Mouse (Mus musculus): ENCODE measurements around the gene Avpr2. TPM values are rescaled to one million over a fixed set of nuclear protein-coding genes. Genes with fewer than 3 reads are reported as not detected.

Avpr2 gene
- polyA plus RNA-seq, 1 experiment, result not detected

DNA sequence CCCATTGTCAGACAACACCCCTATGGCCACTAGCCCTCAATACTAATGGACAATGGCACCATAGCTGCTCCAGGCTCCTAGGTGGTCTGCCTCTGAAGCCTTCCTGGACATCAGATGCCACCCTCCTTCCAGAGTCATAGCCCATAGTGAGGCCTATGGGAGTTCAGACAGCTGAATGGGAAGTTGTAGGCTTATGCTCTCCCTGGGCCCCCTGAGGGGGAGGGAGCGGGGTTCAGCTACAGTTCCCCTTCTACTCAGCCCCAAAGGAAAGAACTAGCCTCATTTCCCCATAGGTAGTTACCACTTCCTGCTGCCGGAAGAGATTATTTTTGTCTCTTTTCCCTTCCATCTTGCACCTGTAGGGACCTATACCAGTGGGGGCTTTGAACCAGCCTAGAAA is 19.7 kb downstream of the Avpr2 start:
- Histone ChIP-seq H3K4me3 (ENCODE audit: insufficient read depth, low read length) (no peak overlapping the region), H3K4me1 (ENCODE audit: control insufficient read depth, insufficient read depth, low read length) (no peaks in the 10 kb centered on the region), H3K27ac (ENCODE audit: insufficient read depth, low read length) (no peak overlapping the region)
- TF ChIP-seq CTCF (IDR thresholded peaks at IDR 0.05; ENCODE audit: borderline replicate concordance, insufficient read depth, low read length) (no peak), POLR2A (IDR thresholded peaks at IDR 0.05; ENCODE audit: low read depth, low read length) (no peak)

DNA sequence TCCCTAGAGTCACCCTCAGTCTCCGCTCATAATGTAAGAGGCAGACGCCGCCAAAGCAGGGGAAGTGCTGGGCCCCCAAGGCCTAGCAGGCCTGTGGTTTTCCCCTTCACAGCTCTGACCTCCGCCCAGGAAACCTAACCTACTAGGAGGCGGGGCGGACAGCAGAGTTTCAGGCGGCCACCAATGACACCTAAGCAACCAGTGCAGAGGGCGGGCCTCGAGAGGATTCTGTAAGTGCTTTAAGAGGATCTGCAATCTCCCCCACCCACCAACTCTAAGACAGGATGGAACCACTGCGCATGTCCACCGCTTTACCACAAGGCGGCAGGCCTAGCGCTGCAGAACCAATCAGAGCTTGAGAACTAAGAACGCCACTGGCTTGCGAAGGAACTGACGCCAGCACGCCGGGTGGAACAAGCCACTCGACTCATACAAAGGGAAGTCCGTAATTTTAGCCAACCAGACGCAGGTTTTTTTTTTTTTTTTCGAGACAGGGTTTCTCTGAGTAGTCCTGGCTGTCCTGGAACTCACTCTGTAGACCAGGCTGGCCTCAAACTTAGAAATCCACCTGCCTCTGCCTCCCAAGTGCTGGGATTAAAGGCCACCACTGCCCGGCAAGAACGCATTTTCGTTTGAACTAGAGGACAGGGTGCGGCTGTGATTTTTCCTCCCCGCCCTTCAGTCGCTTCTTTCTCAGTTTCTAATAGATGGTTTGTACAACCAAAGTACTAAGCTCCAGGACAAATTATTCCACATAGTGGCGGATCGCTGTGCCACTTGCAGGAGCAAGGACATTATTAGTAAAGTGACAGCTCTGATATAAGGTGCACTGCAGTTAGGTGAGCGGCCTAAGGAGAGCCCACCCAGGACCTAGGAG is 23.2 kb downstream of the Avpr2 start:
- TF ChIP-seq POLR2A (IDR thresholded peaks at IDR 0.05; ENCODE audit: low read depth, low read length) (peak; percentile 63), CTCF (IDR thresholded peaks at IDR 0.05; ENCODE audit: borderline replicate concordance, insufficient read depth, low read length) (no peak)
- H3K4me3 ChIP-seq (ENCODE audit: insufficient read depth, low read length), result no peak overlapping the region; the same call in 1 of the 2 replicates
- no peaks in the 10 kb centered on the region for H3K4me1 ChIP-seq (ENCODE audit: control insufficient read depth, insufficient read depth, low read length)
- peak overlapping the region; percentile 45; the same call in 1 of the 2 replicates for H3K27ac ChIP-seq (ENCODE audit: insufficient read depth, low read length)

DNA sequence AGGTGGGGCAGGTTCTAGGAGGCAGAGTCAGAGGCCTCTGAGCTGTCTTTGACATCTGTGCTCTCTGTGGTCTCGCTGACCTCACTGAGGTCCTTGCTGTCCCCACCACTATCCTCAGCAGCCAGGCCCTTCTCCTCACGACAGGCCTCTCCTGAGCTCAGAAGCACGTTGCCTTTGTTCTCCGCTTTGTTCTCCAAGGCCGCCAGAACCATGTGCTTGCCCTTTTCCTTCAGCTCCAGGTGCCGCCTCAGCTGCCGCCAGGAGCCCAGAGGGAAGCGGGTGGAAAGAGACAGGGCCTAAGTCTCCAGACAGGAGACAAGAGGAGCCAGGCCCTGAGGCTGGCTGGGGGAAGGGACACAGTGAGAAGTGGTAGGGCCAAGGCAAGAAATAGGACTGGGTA is 25.0 kb downstream of the Avpr2 start:
- no peaks in the 10 kb centered on the region for H3K4me1 ChIP-seq (ENCODE audit: control insufficient read depth, insufficient read depth, low read length)
- TF ChIP-seq CTCF (IDR thresholded peaks at IDR 0.05; ENCODE audit: borderline replicate concordance, insufficient read depth, low read length) (no peak), POLR2A (IDR thresholded peaks at IDR 0.05; ENCODE audit: low read depth, low read length) (no peak)
- no peak overlapping the region for H3K4me3 ChIP-seq (ENCODE audit: insufficient read depth, low read length)

DNA sequence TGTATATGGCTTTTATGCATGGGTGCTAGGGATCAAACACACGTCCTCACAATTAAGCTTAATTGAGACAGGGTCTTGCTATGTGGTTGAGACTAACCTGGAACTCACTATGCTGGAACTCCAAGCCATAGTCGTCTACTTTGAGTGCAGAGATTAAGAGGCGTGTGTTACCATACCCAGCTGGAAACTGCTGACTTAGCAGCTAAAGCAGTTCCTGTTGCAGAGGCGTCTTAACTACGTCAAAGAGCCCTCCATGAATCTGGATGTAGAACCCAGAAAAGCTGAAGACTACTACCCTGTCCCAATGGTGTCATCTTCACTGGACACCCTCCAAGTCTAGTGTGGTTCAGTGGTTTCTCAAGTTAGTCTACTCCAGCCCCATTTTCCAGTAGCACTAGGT is 26.7 kb downstream of the Avpr2 start:
- Histone ChIP-seq H3K4me1 (ENCODE audit: control insufficient read depth, insufficient read depth, low read length) (no peaks in the 10 kb centered on the region), H3K27ac (ENCODE audit: insufficient read depth, low read length) (no peak overlapping the region), H3K4me3 (ENCODE audit: insufficient read depth, low read length) (no peak overlapping the region)
- no peak for TF ChIP-seq POLR2A (IDR thresholded peaks at IDR 0.05; ENCODE audit: low read depth, low read length)
- no peak for TF ChIP-seq CTCF (IDR thresholded peaks at IDR 0.05; ENCODE audit: borderline replicate concordance, insufficient read depth, low read length)

More for the DNA sequence above, 25.0 kb downstream of the Avpr2 start:
- no peak overlapping the region for H3K27ac ChIP-seq (ENCODE audit: insufficient read depth, low read length)

DNA sequence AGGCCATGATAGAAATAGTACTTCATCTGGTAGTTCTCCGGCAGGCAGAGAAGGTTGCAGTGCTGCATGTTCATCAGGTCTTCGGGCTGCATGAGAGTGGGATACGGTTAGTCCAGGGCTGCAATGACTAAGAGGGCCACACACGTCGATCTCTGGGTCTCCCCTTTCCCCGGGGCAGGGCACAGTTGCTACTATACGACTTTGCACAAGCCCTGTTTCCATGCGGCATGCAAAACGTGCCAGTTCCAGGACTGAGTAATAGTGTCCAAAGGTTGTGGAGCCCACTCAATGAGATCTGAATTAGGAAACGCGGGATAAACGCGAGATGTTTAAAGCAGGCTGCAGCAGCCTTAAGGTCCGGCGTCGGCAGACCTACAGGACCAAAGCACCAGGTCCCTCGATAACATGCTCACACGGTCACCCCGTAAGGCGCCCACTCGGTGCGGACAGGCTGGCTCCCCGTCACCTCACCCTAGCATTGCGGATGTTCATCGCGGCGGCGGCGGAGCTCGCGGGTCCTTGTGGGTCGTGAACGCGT is 29.5 kb downstream of the Avpr2 start:
- Histone ChIP-seq H3K4me3 (ENCODE audit: insufficient read depth, low read length) (peak overlapping the region; percentile 91), H3K4me1 (ENCODE audit: control insufficient read depth, insufficient read depth, low read length) (no peaks in the 10 kb centered on the region), H3K27ac (ENCODE audit: insufficient read depth, low read length) (peak overlapping the region; percentile 53)
- TF ChIP-seq CTCF (IDR thresholded peaks at IDR 0.05; ENCODE audit: borderline replicate concordance, insufficient read depth, low read length), result no peak
- TF ChIP-seq POLR2A (IDR thresholded peaks at IDR 0.05; ENCODE audit: low read depth, low read length), result no peak

DNA sequence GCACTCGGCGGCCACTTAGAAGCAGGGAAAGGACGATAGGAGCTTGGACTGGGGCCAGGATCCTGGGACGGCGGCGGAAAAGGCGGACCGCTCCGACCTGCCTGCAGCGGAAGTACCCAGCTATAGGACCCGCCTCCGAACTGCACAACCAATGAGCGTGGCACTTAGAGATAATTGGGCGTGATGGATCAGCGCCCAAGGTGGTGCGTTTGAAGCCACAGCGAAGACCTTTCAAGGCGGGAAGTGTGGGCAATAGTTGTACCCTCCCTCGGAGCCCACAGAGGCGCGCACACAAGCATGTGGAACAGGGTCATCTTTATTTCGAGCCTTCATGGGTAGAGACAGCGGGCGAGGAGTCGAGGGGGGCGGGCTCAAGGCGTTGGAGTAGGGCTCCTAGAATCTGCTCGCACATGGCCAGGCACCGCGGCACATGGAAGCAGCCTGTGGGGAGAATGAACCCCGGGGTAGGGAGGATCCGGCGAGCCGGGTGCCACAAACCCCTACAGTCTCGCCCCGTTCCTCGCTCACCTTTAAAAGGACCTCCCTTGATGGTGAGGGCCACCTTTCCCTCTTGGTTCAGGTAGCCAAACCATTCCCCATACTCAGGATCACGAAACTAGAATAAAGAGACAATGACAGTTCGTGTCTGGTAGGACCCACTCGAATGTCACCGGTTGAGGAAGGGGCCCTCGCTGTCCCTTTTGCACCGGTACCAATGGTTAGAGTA is 30.1 kb downstream of the Avpr2 start, which contains the start of the genes Arhgap4 and Naa10:
TSS of gene Arhgap4 (minus strand) at position 48 of the 727 bp plus-strand sequence.
TSS of gene Naa10 (minus strand) at position 122 of the 727 bp plus-strand sequence.
- Histone ChIP-seq H3K27ac (ENCODE audit: insufficient read depth, low read length) (peak within 1 kb of the TSS; percentile 53), H3K4me3 (ENCODE audit: insufficient read depth, low read length) (peak within 1 kb of the TSS; percentile 91), H3K4me1 (ENCODE audit: control insufficient read depth, insufficient read depth, low read length) (no peaks in the 10 kb centered on the region)
- peak; percentile 54 for TF ChIP-seq POLR2A (IDR thresholded peaks at IDR 0.05; ENCODE audit: low read depth, low read length)
- TF ChIP-seq CTCF (IDR thresholded peaks at IDR 0.05; ENCODE audit: borderline replicate concordance, insufficient read depth, low read length), result no peak

DNA sequence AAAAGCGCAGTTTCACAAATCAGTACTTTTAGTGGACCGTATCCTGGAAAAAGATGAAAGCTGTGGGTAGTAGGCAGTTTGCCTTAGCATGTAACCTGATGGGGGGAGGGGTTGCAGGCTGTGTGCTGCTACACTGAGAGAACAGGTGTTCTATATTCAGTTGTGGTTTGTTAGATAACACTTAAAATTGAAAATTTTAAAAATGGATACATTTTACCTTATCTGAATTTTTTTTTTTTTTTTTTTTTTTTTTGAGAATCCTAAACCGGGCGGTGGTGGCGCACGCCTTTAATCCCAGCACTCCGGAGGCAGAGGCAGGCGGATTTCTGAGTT is 30.6 kb downstream of the Avpr2 start:
- H3K27ac ChIP-seq (ENCODE audit: insufficient read depth, low read length), result no peak overlapping the region
- peak overlapping the region; percentile 43; the same call in 1 of the 2 replicates for H3K4me3 ChIP-seq (ENCODE audit: insufficient read depth, low read length)
- no peak for TF ChIP-seq CTCF (IDR thresholded peaks at IDR 0.05; ENCODE audit: borderline replicate concordance, insufficient read depth, low read length)
- TF ChIP-seq POLR2A (IDR thresholded peaks at IDR 0.05; ENCODE audit: low read depth, low read length), result no peak
- no peaks in the 10 kb centered on the region for H3K4me1 ChIP-seq (ENCODE audit: control insufficient read depth, insufficient read depth, low read length)

DNA sequence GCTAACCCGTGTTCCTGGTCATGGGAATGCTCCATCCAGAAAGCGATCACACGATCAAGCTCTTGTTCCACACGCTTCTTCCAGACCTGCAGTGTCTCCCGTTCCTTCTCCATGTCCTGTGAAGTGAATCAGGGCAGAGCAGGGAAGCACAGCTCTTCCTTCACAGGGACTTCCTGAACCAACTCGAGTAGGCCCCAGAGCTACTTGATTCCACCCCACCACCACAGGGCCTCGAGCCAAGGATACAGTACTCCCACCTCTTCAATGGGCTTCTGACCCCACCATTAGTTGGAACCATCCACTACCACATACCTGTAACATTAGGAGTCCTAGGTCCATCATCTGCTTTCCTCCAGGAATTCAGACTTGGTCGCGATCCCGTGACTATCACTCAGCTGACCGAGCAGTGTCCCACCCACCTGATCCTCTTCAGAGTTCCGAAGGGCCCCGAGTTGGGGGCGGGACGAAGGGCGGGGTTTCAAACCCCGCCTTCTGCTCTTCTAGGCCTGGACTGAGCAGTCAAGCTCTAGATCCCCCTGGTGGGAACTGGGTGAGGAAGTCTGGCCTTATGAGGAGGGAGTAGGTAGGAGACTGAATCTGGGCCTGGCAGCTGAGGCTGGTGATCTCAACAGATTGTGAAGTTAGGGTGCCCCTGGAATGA is 38.6 kb downstream of the Avpr2 start, which contains the start of gene Renbp:
TSS of gene Renbp (minus strand) at position 449 of the 661 bp plus-strand sequence.
- no peak within 1 kb of the TSS for H3K27ac ChIP-seq (ENCODE audit: insufficient read depth, low read length)
- H3K4me3 ChIP-seq (ENCODE audit: insufficient read depth, low read length), result peak within 1 kb of the TSS; percentile 46
- TF ChIP-seq POLR2A (IDR thresholded peaks at IDR 0.05; ENCODE audit: low read depth, low read length) (peak; percentile 56; the same call in 1 of the 2 replicates), CTCF (IDR thresholded peaks at IDR 0.05; ENCODE audit: borderline replicate concordance, insufficient read depth, low read length) (no peak)
- H3K4me1 ChIP-seq (ENCODE audit: control insufficient read depth, insufficient read depth, low read length), result no peaks in the 10 kb centered on the region

DNA sequence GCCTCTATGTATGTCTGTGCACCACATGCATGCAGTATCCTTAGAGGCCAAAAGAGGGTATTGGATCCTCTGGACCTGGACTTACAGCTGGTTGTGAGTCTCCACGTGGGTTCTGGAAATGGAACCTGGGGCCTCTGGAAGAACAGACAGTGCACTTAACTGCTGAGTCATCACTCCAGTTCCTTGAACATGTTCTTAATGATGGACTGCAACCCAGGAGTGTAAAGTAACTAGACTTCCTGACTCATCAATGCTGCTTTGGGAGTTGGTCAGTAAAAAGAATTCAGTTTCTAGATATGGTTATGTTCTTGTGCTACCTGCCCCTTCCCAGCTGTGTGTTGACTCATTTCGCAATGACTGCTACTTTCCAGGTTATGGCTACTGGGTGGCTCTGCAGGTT is 40.0 kb downstream of the Avpr2 start:
- TF ChIP-seq CTCF (IDR thresholded peaks at IDR 0.05; ENCODE audit: borderline replicate concordance, insufficient read depth, low read length) (no peak), POLR2A (IDR thresholded peaks at IDR 0.05; ENCODE audit: low read depth, low read length) (no peak)
- no peak overlapping the region for H3K4me3 ChIP-seq (ENCODE audit: insufficient read depth, low read length)
- H3K4me1 ChIP-seq (ENCODE audit: control insufficient read depth, insufficient read depth, low read length), result no peaks in the 10 kb centered on the region
- no peak overlapping the region for H3K27ac ChIP-seq (ENCODE audit: insufficient read depth, low read length)
